Mouse (Mus musculus): ENCODE results near the gene Tspan15. TPM values are rescaled to one million over a fixed set of nuclear protein-coding genes. Genes with fewer than 3 reads are reported as not detected.

The Tspan15 gene
- total RNA-seq, 2 experiments from 2014 or later = 16.0 to 18.5 TPM

Small RNAs within 50 kb of the gene (microRNA-seq; reads per million reads assigned to microRNA genes)
- 0.99 to 3.5 reads per million in 2 experiments for gene Mir7662

Other genes starting within 250 kb of the Tspan15 start
- not detected for gene Neurog3, start 98.2 kb downstream of the Tspan15 start, total RNA-seq (2021)
- 10 to 100 TPM; 37.5 to 48.0 TPM for gene Fam241b, start 87.3 kb downstream of the Tspan15 start, total RNA-seq (2021)
- gene Tacr2, start 21.2 kb upstream of the Tspan15 start, total RNA-seq (2021) = under 1 TPM; 0.23 to 0.27 TPM
- gene Hk1, start 148.7 kb upstream of the Tspan15 start, total RNA-seq (2021) = 100 to 1,000 TPM; 311 to 316 TPM
- gene Hkdc1, start 191.2 kb upstream of the Tspan15 start, total RNA-seq (2021) = 1 to 10 TPM; 2.7 to 4.3 TPM
- 1 to 10 TPM in 1 of 2 experiments, under 1 TPM in 1; 0.94 to 1.1 TPM for gene 4930507D05Rik, start 218.2 kb upstream of the Tspan15 start, total RNA-seq (2021)
- gene Supv3l1, start 218.5 kb upstream of the Tspan15 start, total RNA-seq (2021) = 10 to 100 TPM; 21.6 to 22.3 TPM

Measured in layer of hippocampus, adult 18-20 months (tissue).